In genomic region chr1:187300626-187301025, GRCm38 (mm10) we compare ENCODE assay signal across 7 mouse cellular contexts.
A peak's percentile ranks its signal among the peaks of the same experiment; 100 is the strongest.
DNase-seq lines count a peak whose midpoint lies in the region; ATAC-seq and TF ChIP-seq lines count a peak whose summit lies in the region.

No protein-coding gene starts in this region.

- H3K27me3 ChIP-seq in neural tube, embryonic 14.5 days (ENCODE audit: control insufficient read depth, insufficient read depth, low read length): no peaks in the 10 kb centered on the region
- H3K27me3 ChIP-seq in forebrain, embryonic 14.5 days (replicated peaks; ENCODE audit: control insufficient read depth, insufficient read depth, low read length): no peaks in the 10 kb centered on the region
- no peaks in the 10 kb centered on the region for H3K27me3 ChIP-seq in midbrain, postnatal 0 days (ENCODE audit: insufficient read depth, low read length)
- no peaks in the 10 kb centered on the region for H3K27me3 ChIP-seq in heart, embryonic 12.5 days (replicated peaks)

- 60% methylated on average over 5 of the region's 5 CpGs for WGBS in neural tube, embryonic 14.5 days
- WGBS in forebrain, embryonic 14.5 days: 39% methylated on average over 5 of the region's 5 CpGs
- WGBS in midbrain, postnatal 0 days: 44% methylated on average over 5 of the region's 5 CpGs
- 54% methylated on average over 5 of the region's 5 CpGs for WGBS in heart, embryonic 12.5 days

- H3K4me3 ChIP-seq in neural tube, embryonic 14.5 days (ENCODE audit: low read depth, low read length): no peak overlapping the region
- no peak overlapping the region for H3K4me3 ChIP-seq in forebrain, embryonic 14.5 days (ENCODE audit: low read depth, low read length)
- H3K4me3 ChIP-seq in midbrain, postnatal 0 days (ENCODE audit: low read depth, low read length): no peak overlapping the region
- H3K4me3 ChIP-seq in heart, embryonic 12.5 days: no peak overlapping the region

- no peak for TF ChIP-seq CTCF in midbrain, postnatal 0 days (IDR thresholded peaks at IDR 0.05)

- H3K4me1 ChIP-seq in neural tube, embryonic 14.5 days (ENCODE audit: control insufficient read depth, insufficient read depth, low read length): no peaks in the 10 kb centered on the region
- no peaks in the 10 kb centered on the region for H3K4me1 ChIP-seq in forebrain, embryonic 14.5 days (ENCODE audit: control insufficient read depth, insufficient read depth, low read length)
- H3K4me1 ChIP-seq in midbrain, postnatal 0 days (ENCODE audit: insufficient read depth, low read length): 0 out of 2 replicates have a peak, but pooled peaks cover 4% of the 10 kb centered on the region
- H3K4me1 ChIP-seq in heart, embryonic 12.5 days (replicated peaks): peaks cover 5% of the 10 kb centered on the region

- no peak overlapping the region for H3K27ac ChIP-seq in neural tube, embryonic 14.5 days (ENCODE audit: low read depth, low read length)
- H3K27ac ChIP-seq in forebrain, embryonic 14.5 days (ENCODE audit: low read depth, low read length): no peak overlapping the region; the same call in 1 of the 2 replicates
- H3K27ac ChIP-seq in midbrain, postnatal 0 days (ENCODE audit: low read depth, low read length): 0 out of 2 replicates have a peak overlapping the region, but pooled peaks have one; percentile 26
- H3K27ac ChIP-seq in heart, embryonic 12.5 days (ENCODE audit: poor library complexity, severe bottlenecking): no peak overlapping the region

- ATAC-seq in neural tube, embryonic 14.5 days (ENCODE audit: low read depth): no peak
- peak; percentile 52 for ATAC-seq in forebrain, embryonic 14.5 days
- no peak for ATAC-seq in midbrain, postnatal 0 days (ENCODE audit: low FRiP score)
- ATAC-seq in heart, embryonic 12.5 days (ENCODE audit: insufficient number of reproducible peaks, low FRiP score): no peak
- no peak for ATAC-seq in megakaryocyte progenitor cell, adult 5-6 weeks (replicated peaks; ENCODE audit: poor library complexity)

- no peaks in the 10 kb centered on the region for H3K36me3 ChIP-seq in neural tube, embryonic 14.5 days (ENCODE audit: control insufficient read depth, insufficient read depth, low read length)
- no peaks in the 10 kb centered on the region for H3K36me3 ChIP-seq in forebrain, embryonic 14.5 days (ENCODE audit: control insufficient read depth, insufficient read depth, low read length)
- H3K36me3 ChIP-seq in midbrain, postnatal 0 days (ENCODE audit: insufficient read depth, low read length): no peaks in the 10 kb centered on the region
- H3K36me3 ChIP-seq in heart, embryonic 12.5 days: no peaks in the 10 kb centered on the region

- no peaks in the 10 kb centered on the region for H3K9me3 ChIP-seq in neural tube, embryonic 14.5 days (ENCODE audit: control insufficient read depth, low read length)
- H3K9me3 ChIP-seq in forebrain, embryonic 14.5 days (replicated peaks; ENCODE audit: control insufficient read depth, low read length): no peaks in the 10 kb centered on the region
- no peaks in the 10 kb centered on the region for H3K9me3 ChIP-seq in midbrain, postnatal 0 days (ENCODE audit: low read length)
- H3K9me3 ChIP-seq in heart, embryonic 12.5 days (replicated peaks): no peaks in the 10 kb centered on the region

- 0 out of 2 replicates have a peak overlapping the region, but pooled peaks have one; percentile 4 for H3K9ac ChIP-seq in neural tube, embryonic 14.5 days (replicated peaks; ENCODE audit: low read depth, low read length)
- no peak overlapping the region for H3K9ac ChIP-seq in forebrain, embryonic 14.5 days (ENCODE audit: low read length)
- 0 out of 2 replicates have a peak overlapping the region, but pooled peaks have one; percentile 24 for H3K9ac ChIP-seq in midbrain, postnatal 0 days (replicated peaks; ENCODE audit: low read length, poor library complexity, severe bottlenecking)
- no peak overlapping the region for H3K9ac ChIP-seq in heart, embryonic 12.5 days

- DNase-seq in neural tube, embryonic 10.5 days (ENCODE audit: extremely low spot score, low spot score): no peak
- DNase-seq in forebrain, embryonic 14.5 days (ENCODE audit: low spot score): peak; percentile 42
- peak; percentile 66 for DNase-seq in kidney, postnatal 14 days
- peak; percentile 52 for DNase-seq in midbrain, postnatal 0 days (ENCODE audit: low spot score)

- H3K4me2 ChIP-seq in neural tube, embryonic 14.5 days (ENCODE audit: low read depth, low read length): no peak overlapping the region
- no peak overlapping the region for H3K4me2 ChIP-seq in forebrain, embryonic 14.5 days (ENCODE audit: low read length)
- no peak overlapping the region for H3K4me2 ChIP-seq in midbrain, postnatal 0 days (ENCODE audit: low read depth, low read length, poor library complexity, severe bottlenecking)
- H3K4me2 ChIP-seq in heart, embryonic 12.5 days: no peak overlapping the region

Comparison
In these comparisons a context has a peak if more than half of its experiments do, and no peak if none do; other contexts are left out.
1. H3K9ac ChIP-seq: peak in neural tube, embryonic 14.5 days (single experiment) and midbrain, postnatal 0 days (single experiment); none in forebrain, embryonic 14.5 days (single experiment) and heart, embryonic 12.5 days (single experiment).